Comparison of ENCODE assay signal across 7 mouse cellular contexts in genomic region chr7:27731281-27731883, GRCm38 (mm10). TPM values are rescaled to one million over a fixed set of nuclear protein-coding genes. Genes with fewer than 3 reads are reported as not detected.
DNase-seq lines count a peak whose midpoint lies in the region; ATAC-seq lines count a peak whose summit lies in the region.

Gene Zfp60, plus strand, starts transcription at chr7:27731389.

- H3K9me3 ChIP-seq in intestine, embryonic 15.5 days, result no peaks in the 10 kb centered on the region
- no peaks in the 10 kb centered on the region for H3K9me3 ChIP-seq in midbrain, embryonic 10.5 days (replicated peaks)

- peak; percentile 92 for DNase-seq in adrenal gland, adult 2 months
- peak; percentile 80 for DNase-seq in embryo, embryonic 11.5 days (ENCODE audit: low read depth, low spot score)
- DNase-seq in gastrocnemius, postnatal 36 days, result peak; percentile 76 to 79
- peak; percentile 91 to 94 for DNase-seq in left cerebral cortex, postnatal 25 days (ENCODE audit: low spot score in 2 of 2)
- peak; percentile 90 for DNase-seq in midbrain, embryonic 10.5 days (ENCODE audit: low spot score)
- DNase-seq in right cerebral cortex, postnatal 4 days, result peak; percentile 84

- WGBS in intestine, embryonic 15.5 days, result under 1% methylated on average over 35 of the region's 35 CpGs
- WGBS in midbrain, embryonic 10.5 days, result 0% methylated on average over 35 of the region's 35 CpGs

- peak; percentile 97 for ATAC-seq in intestine, embryonic 15.5 days

- H3K27ac ChIP-seq in intestine, embryonic 15.5 days, result peak within 1 kb of the TSS; percentile 93
- H3K27ac ChIP-seq in midbrain, embryonic 10.5 days (replicated peaks), result peak within 1 kb of the TSS; percentile 97

- intact Hi-C loops in gastrocnemius, postnatal 36 days (cut with DNase I), result loop anchor here (5.0 kb wide), 1 partner anchor 39 kb away; no protein-coding TSS in a partner anchor
- intact Hi-C loops in left cerebral cortex, postnatal 25 days (cut with DNase I), result loop anchor here (2.0 to 5.0 kb wide), 2 partner anchors 43 to 71 kb away; partner anchors contain the start of gene Zfp607b

- 0 out of 2 replicates have a peak, but pooled peaks cover 7% of the 10 kb centered on the region for H3K4me1 ChIP-seq in intestine, embryonic 15.5 days (replicated peaks)
- H3K4me1 ChIP-seq in midbrain, embryonic 10.5 days, result peaks cover 45% of the 10 kb centered on the region

- H3K4me2 ChIP-seq in intestine, embryonic 15.5 days (replicated peaks), result peak within 1 kb of the TSS; percentile 60

- H3K9ac ChIP-seq in intestine, embryonic 15.5 days, result peak within 1 kb of the TSS; percentile 80

- H3K27me3 ChIP-seq in intestine, embryonic 15.5 days (replicated peaks), result no peaks in the 10 kb centered on the region
- no peaks in the 10 kb centered on the region for H3K27me3 ChIP-seq in midbrain, embryonic 10.5 days (ENCODE audit: low read depth, poor library complexity, severe bottlenecking)

- peak within 1 kb of the TSS; percentile 70 for H3K4me3 ChIP-seq in intestine, embryonic 15.5 days (replicated peaks)
- peak within 1 kb of the TSS; percentile 79 for H3K4me3 ChIP-seq in midbrain, embryonic 10.5 days

- H3K36me3 ChIP-seq in intestine, embryonic 15.5 days, result no peaks in the 10 kb centered on the region
- H3K36me3 ChIP-seq in midbrain, embryonic 10.5 days, result peaks cover 16% of the 10 kb centered on the region

RNA-seq across cellular contexts. Expression of gene Zfp60, which starts in this region (rescaled TPM):
- total RNA-seq in adrenal gland, adult 2 months (2021), result 10 to 100 TPM; 12.7 to 14.1 TPM
- 0.40 and 0.85 TPM in 2 replicates for polyA plus RNA-seq in adrenal gland, adult 2 months (2012; rRNA removed)
- total RNA-seq in gastrocnemius, postnatal 36 days (2021), result 1 to 10 TPM; 4.5 to 5.8 TPM
- polyA plus RNA-seq in intestine, embryonic 15.5 days (2015; fragmentation: Nextera tagmentation; extraction: Ambion mirVana), result 24.3 and 25.0 TPM in 2 replicates
- total RNA-seq in left cerebral cortex, postnatal 25 days (2021), result 10 to 100 TPM; 32.7 to 36.0 TPM
- polyA plus RNA-seq in midbrain, embryonic 10.5 days (2016; fragmentation: Nextera tagmentation; extraction: Ambion mirVana), result 62.4 and 80.1 TPM in 2 replicates

Comparison
In these comparisons a context has a peak if more than half of its experiments do, and no peak if none do; other contexts are left out.
1. Peak in every context shown above with its lines: DNase-seq, ATAC-seq, H3K4me3 ChIP-seq and H3K27ac ChIP-seq.
2. RNA of gene Zfp60 (polyA plus RNA-seq): 62.4 to 80.1 TPM in midbrain, embryonic 10.5 days and 24.3 to 25.0 TPM in intestine, embryonic 15.5 days; 0.40 to 0.85 TPM in adrenal gland, adult 2 months; every median in the first group is over 10 times any median in the second.